Mouse (Mus musculus) erythroblast, embryonic 14.5 days (primary cell): ENCODE measurements around the gene 2010111I01Rik.
"Not testable (repeated sequence)": the region's sequence is repeated elsewhere in the genome, so short reads cannot be mapped to it uniquely, and the experiment has no call there.

Experiments
- GATA1 ChIP-seq: IDR thresholded peaks from 2 replicates; pipeline ENCODE4 v1.6.1; 2012; ENCODE audit warnings: low read length, inconsistent platforms, mixed read lengths
- TAL1 ChIP-seq: IDR thresholded peaks from 3 replicates; pipeline ENCODE4 v1.6.1; 2012; ENCODE audit warnings: low read length, inconsistent platforms, mixed read lengths

- not testable (repeated sequence) for TF ChIP-seq GATA1, TAL1
Measured at GRCm38 (mm10) chr13:63234520-63234919, 269.8 kb downstream of the 2010111I01Rik start.
